Mouse (Mus musculus) forebrain, embryonic 11.5 days (tissue): ENCODE measurements around the gene Arhgef17. TPM values are rescaled to one million over a fixed set of nuclear protein-coding genes. Genes with fewer than 3 reads are reported as not detected.
A peak's percentile ranks its signal among the peaks of the same experiment; 100 is the strongest.

ENCODE experiments used
- ATAC-seq: fragments of 200-750 bp; cut with Nextera tagmentation; replicated peaks from 2 replicates; pipeline ENCODE4 v1.8.0; 2017; ENCODE audit warnings: moderate TSS enrichment; ENCODE audit not compliant: low FRiP score
- DNase-seq: peaks from one replicate; pipeline ENCODE4 v3.0.0-alpha.2; 2017; ENCODE audit warnings: low spot score
- H3K27ac ChIP-seq: fragments of 300-500 bp; sonication (generic); 2 replicates; pipeline ENCODE4 v1.5.1; 2014; ENCODE audit warnings: low read depth, low read length
- H3K27me3 ChIP-seq: fragments of 300-500 bp; sonication (generic); 2 replicates; pipeline ENCODE4 v1.6.1; 2014; ENCODE audit warnings: mild to moderate bottlenecking, low read length, mixed read lengths; ENCODE audit not compliant: control insufficient read depth, insufficient read depth
- H3K36me3 ChIP-seq: fragments of 300-500 bp; sonication (generic); 2 replicates; pipeline ENCODE4 v1.6.1; 2014; ENCODE audit warnings: mild to moderate bottlenecking, low read length, moderate library complexity, mixed read lengths; ENCODE audit not compliant: control insufficient read depth, insufficient read depth
- H3K4me1 ChIP-seq: fragments of 300-500 bp; sonication (generic); replicated peaks from 2 replicates; pipeline ENCODE4 v1.6.1; 2014; ENCODE audit warnings: low read length, mixed read lengths; ENCODE audit not compliant: control insufficient read depth, insufficient read depth
- H3K4me2 ChIP-seq: fragments of 300-500 bp; sonication (generic); 2 replicates; pipeline ENCODE4 v1.6.1; 2014; ENCODE audit warnings: low read depth, mild to moderate bottlenecking, low read length, moderate library complexity, mixed read lengths; ENCODE audit not compliant: severe bottlenecking
- H3K4me3 ChIP-seq: fragments of 300-500 bp; sonication (generic); 2 replicates; pipeline ENCODE4 v1.5.1; 2014; ENCODE audit warnings: low read depth, low read length
- H3K9ac ChIP-seq: fragments of 300-500 bp; sonication (generic); 2 replicates; pipeline ENCODE4 v1.6.1; 2014; ENCODE audit warnings: low read length
- H3K9me3 ChIP-seq: fragments of 300-500 bp; sonication (generic); 2 replicates; pipeline ENCODE4 v1.6.1; 2016; ENCODE audit warnings: low read length, mixed read lengths; ENCODE audit not compliant: control insufficient read depth
- WGBS: fragments of 180-500 bp; shearing (Covaris S2); extraction: QIAGEN DNeasy Blood & Tissue Kit; methylation state at CpG from one replicate; pipeline ENCODE4 v1.1.7; 2014; 5-methylcytosine and 5-hydroxymethylcytosine counted together
- polyA plus RNA-seq: library from polyadenylated mRNA; unstranded; fragments of >200 nt; fragmentation: Nextera tagmentation; extraction: Ambion mirVana; gene quantifications from 2 replicates; pipeline ENCODE4 v1.2.1, GENCODE M21; 2014

Gene Arhgef17
- polyA plus RNA-seq, 1 experiment from 2014 or later = 10.1 TPM

- no peaks in the 10 kb centered on the region; the same call in 1 of the 2 replicates for H3K36me3 ChIP-seq
- DNase-seq (no peak), ATAC-seq (no peak)
- H3K27me3 ChIP-seq = no peaks in the 10 kb centered on the region
- H3K27ac ChIP-seq = no peak overlapping the region
- H3K4me1 ChIP-seq = peaks cover 8% of the 10 kb centered on the region; the same call in 1 of the 2 replicates
- 92% methylated on average over 10 of the region's 10 CpGs for WGBS
- no peak overlapping the region for H3K4me2 ChIP-seq
- no peak overlapping the region for H3K4me3 ChIP-seq
- no peaks in the 10 kb centered on the region for H3K9me3 ChIP-seq
- no peak overlapping the region for H3K9ac ChIP-seq
Measured at GRCm38 (mm10) chr7:100906029-100906789, 25.7 kb downstream of the Arhgef17 start.

- Histone ChIP-seq H3K27ac (no peak overlapping the region), H3K9ac (no peak overlapping the region), H3K9me3 (no peaks in the 10 kb centered on the region), H3K36me3 (no peaks in the 10 kb centered on the region; the same call in 1 of the 2 replicates), H3K4me2 (no peak overlapping the region), H3K4me3 (no peak overlapping the region), H3K27me3 (no peaks in the 10 kb centered on the region), H3K4me1 (peaks cover 2% of the 10 kb centered on the region; the same call in 1 of the 2 replicates)
- WGBS = 94% methylated on average over 7 of the region's 7 CpGs
- DNase-seq (no peak), ATAC-seq (no peak)
Measured at GRCm38 (mm10) chr7:100905037-100905436, 26.9 kb downstream of the Arhgef17 start.

- ATAC-seq (no peak), DNase-seq (no peak)
- H3K4me3 ChIP-seq = no peak overlapping the region
- H3K9me3 ChIP-seq = no peaks in the 10 kb centered on the region
- 89% methylated on average over 5 of the region's 5 CpGs for WGBS
- peaks cover 2% of the 10 kb centered on the region; the same call in 1 of the 2 replicates for H3K4me1 ChIP-seq
- H3K4me2 ChIP-seq = no peak overlapping the region
- no peaks in the 10 kb centered on the region for H3K27me3 ChIP-seq
- H3K36me3 ChIP-seq = no peaks in the 10 kb centered on the region; the same call in 1 of the 2 replicates
- H3K27ac ChIP-seq = no peak overlapping the region
- no peak overlapping the region for H3K9ac ChIP-seq
Measured at GRCm38 (mm10) chr7:100904612-100905011, 27.3 kb downstream of the Arhgef17 start.

GRCm38 (mm10) chr7:100902451-100903137 lies 29.3 kb downstream of the Arhgef17 start:
- WGBS = 80% methylated on average over 9 of the region's 9 CpGs
- H3K9ac ChIP-seq = no peak overlapping the region
- DNase-seq = no peak
- H3K27ac ChIP-seq = no peak overlapping the region
- no peaks in the 10 kb centered on the region; the same call in 1 of the 2 replicates for H3K36me3 ChIP-seq
- H3K4me3 ChIP-seq = no peak overlapping the region
- no peak for ATAC-seq
- no peaks in the 10 kb centered on the region for H3K27me3 ChIP-seq
- H3K4me2 ChIP-seq = no peak overlapping the region
- H3K4me1 ChIP-seq = no peaks in the 10 kb centered on the region; the same call in 1 of the 2 replicates
- H3K9me3 ChIP-seq = no peaks in the 10 kb centered on the region

DNA sequence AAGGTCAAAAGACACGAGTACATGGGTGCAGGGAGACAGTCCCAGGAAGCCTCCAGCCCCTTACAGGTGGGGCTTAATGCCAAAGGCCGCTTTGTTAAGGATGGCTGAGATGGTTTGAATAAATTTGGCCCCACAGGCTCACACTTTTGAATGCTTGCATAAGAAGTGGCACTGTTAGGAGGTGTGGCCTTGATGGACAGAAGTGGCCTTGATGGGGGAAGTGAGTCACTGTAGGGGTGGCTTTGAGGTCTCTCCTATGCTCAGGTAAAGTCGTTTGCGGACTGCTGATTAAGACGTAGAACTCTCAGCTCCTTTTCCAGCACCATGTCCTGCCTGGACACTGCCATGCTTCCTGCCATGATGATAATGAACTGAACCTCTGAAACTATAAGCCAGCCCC lies 34.1 kb downstream of the Arhgef17 start:
- no peaks in the 10 kb centered on the region for H3K27me3 ChIP-seq
- WGBS = 78% methylated on average over 5 of the region's 5 CpGs

GRCm38 (mm10) chr7:100894833-100895226 lies 37.1 kb downstream of the Arhgef17 start:
- Histone ChIP-seq H3K4me1 (peaks cover 9% of the 10 kb centered on the region; the same call in 1 of the 2 replicates), H3K4me3 (peak overlapping the region; percentile 44), H3K9ac (peak overlapping the region; percentile 75), H3K27me3 (no peaks in the 10 kb centered on the region), H3K4me2 (peak overlapping the region; percentile 89), H3K27ac (no peak overlapping the region), H3K9me3 (no peaks in the 10 kb centered on the region), H3K36me3 (no peaks in the 10 kb centered on the region)
- peak; percentile 47 for ATAC-seq
- peak; percentile 51 for DNase-seq
- WGBS = 6% methylated on average over 12 of the region's 12 CpGs

More for the DNA sequence above, 34.1 kb downstream of the Arhgef17 start:
- no peak overlapping the region for H3K9ac ChIP-seq
- ATAC-seq (no peak), DNase-seq (no peak)
- H3K4me1 ChIP-seq = peaks cover 9% of the 10 kb centered on the region; the same call in 1 of the 2 replicates
- no peaks in the 10 kb centered on the region for H3K9me3 ChIP-seq
- no peak overlapping the region for H3K4me3 ChIP-seq
- no peaks in the 10 kb centered on the region for H3K36me3 ChIP-seq
- H3K4me2 ChIP-seq = no peak overlapping the region
- no peak overlapping the region for H3K27ac ChIP-seq

DNA sequence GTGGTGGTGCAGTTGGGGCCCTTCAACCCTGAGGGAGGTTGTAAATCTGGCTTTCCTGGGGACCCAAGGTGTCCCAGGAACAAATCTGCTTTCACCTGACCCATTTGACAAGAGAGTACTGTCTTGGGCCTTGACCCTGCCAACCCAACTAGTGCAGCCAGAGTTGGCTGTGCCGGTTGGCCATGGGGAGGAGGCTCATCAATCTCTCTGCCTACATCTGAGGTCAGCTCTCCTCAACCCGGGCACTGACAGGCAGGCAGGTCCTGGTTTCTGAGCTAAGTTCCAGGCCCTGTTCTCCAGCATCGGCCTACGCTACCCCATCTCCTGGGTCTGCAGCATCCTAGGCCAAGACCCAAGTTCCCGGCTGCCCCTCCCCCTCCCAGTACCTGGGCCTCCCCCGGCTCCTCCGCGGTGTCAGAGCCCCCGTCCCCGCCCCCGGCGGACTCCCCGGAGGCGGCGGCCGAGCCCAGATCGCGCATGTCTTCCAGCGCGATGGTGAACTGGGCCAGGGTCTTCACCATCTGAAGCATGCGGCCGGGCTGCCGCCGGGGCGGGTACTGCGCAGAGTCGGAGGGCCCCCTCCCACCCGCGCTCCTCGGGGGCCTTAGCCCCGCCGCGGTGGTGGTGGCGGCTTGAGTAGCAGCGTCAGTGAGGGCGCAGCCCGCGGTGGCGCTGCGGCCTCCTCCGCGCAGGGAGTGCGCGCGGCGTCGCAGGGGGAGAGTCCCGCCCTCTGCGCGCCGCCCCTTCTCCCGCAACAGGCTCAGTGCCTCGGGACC lies 37.7 kb downstream of the Arhgef17 start:
- WGBS = 4% methylated on average over 52 of the region's 53 CpGs
- no peaks in the 10 kb centered on the region for H3K9me3 ChIP-seq
- H3K4me2 ChIP-seq = peak overlapping the region; percentile 89
- H3K4me3 ChIP-seq = peak overlapping the region; percentile 44
- peaks cover 9% of the 10 kb centered on the region; the same call in 1 of the 2 replicates for H3K4me1 ChIP-seq
- DNase-seq (peak; percentile 74), ATAC-seq (peak; percentile 60)
- H3K27ac ChIP-seq = no peak overlapping the region
- no peaks in the 10 kb centered on the region for H3K27me3 ChIP-seq
- peak overlapping the region; percentile 75 for H3K9ac ChIP-seq
- H3K36me3 ChIP-seq = no peaks in the 10 kb centered on the region
